Mouse (Mus musculus) MEL (cell line): ENCODE data around the gene Camta1. TPM values are rescaled to one million over a fixed set of nuclear protein-coding genes. Genes with fewer than 3 reads are reported as not detected.

Experiments used
- DNase-seq: peaks from one replicate; pipeline ENCODE4 v3.0.0; 2011; ENCODE audit warnings: low read depth, low spot score
- H3K27ac ChIP-seq: 2 replicates; pipeline ENCODE4 v1.5.1; 2012; ENCODE audit warnings: low read depth, mild to moderate bottlenecking, control low read depth, low read length, moderate library complexity; ENCODE audit not compliant: control insufficient read depth
- H3K27me3 ChIP-seq, 2 experiments: fragments of 150-350 bp in 1 of 2; sonication (generic) in 1 of 2; 2 replicates each; pipeline ENCODE4 v1.6.1; 2012; ENCODE audit warnings: low read length in 2 of 2, mild to moderate bottlenecking in 2 of 2, improper control_type of control experiment in 1 of 2, moderate library complexity in 1 of 2; ENCODE audit not compliant: insufficient read depth in 2 of 2, control insufficient read depth in 1 of 2
- H3K36me3 ChIP-seq, 2 experiments: 2 replicates each; pipeline ENCODE4 v1.6.1; 2012 to 2014; ENCODE audit warnings: low read length in 2 of 2, improper control_type of control experiment in 1 of 2, inconsistent platforms in 1 of 2, mild to moderate bottlenecking in 1 of 2; ENCODE audit not compliant: insufficient read depth in 2 of 2, control insufficient read depth in 1 of 2
- H3K4me1 ChIP-seq, 2 experiments: fragments of 150-350 bp in 1 of 2; sonication (generic) in 1 of 2; 2 replicates each; pipeline ENCODE4 v1.6.1; 2012; ENCODE audit warnings: low read length in 2 of 2, improper control_type of control experiment in 1 of 2, mild to moderate bottlenecking in 1 of 2; ENCODE audit not compliant: insufficient read depth in 2 of 2, control insufficient read depth in 1 of 2
- H3K4me3 ChIP-seq, 2 experiments: fragments of 150-350 bp in 1 of 2; sonication (generic) in 1 of 2; 2 replicates each; pipeline ENCODE4 v1.5.1; 2012; ENCODE audit warnings: low read depth in 2 of 2, low read length in 2 of 2, mild to moderate bottlenecking in 2 of 2, moderate library complexity in 2 of 2, control low read depth in 1 of 2, improper control_type of control experiment in 1 of 2; ENCODE audit not compliant: control insufficient read depth in 1 of 2, insufficient read depth in 1 of 2
- H3K79me2 ChIP-seq: 2 replicates; pipeline ENCODE4 v1.6.1; 2012; ENCODE audit warnings: mild to moderate bottlenecking, low read length, moderate library complexity; ENCODE audit not compliant: control insufficient read depth, poor library complexity, insufficient read depth
- H3K9ac ChIP-seq: 2 replicates; pipeline ENCODE4 v1.6.1; 2012; ENCODE audit warnings: low read depth, mild to moderate bottlenecking, control low read depth, low read length, moderate library complexity; ENCODE audit not compliant: control insufficient read depth, poor library complexity, severe bottlenecking
- H3K9me3 ChIP-seq: fragments of 150-350 bp; sonication (generic); replicated peaks from 2 replicates; pipeline ENCODE4 v1.6.1; 2012; ENCODE audit warnings: mild to moderate bottlenecking, low read length, improper control_type of control experiment, moderate library complexity; ENCODE audit not compliant: insufficient read depth
- BHLHE40 ChIP-seq: IDR thresholded peaks from 2 replicates; pipeline ENCODE4 v1.6.1; 2012; ENCODE audit warnings: low read depth, mild to moderate bottlenecking, inconsistent platforms, low read length, improper control_type of control experiment, borderline replicate concordance
- CHD2 ChIP-seq: IDR thresholded peaks from 2 replicates; pipeline ENCODE4 v1.6.1; 2011; ENCODE audit warnings: low read length, improper control_type of control experiment
- GABPA ChIP-seq: IDR thresholded peaks from 2 replicates; pipeline ENCODE4 v1.6.1; 2012; ENCODE audit warnings: low read depth, mild to moderate bottlenecking, inconsistent platforms, low read length, improper control_type of control experiment, moderate library complexity
- GATA1 ChIP-seq: IDR thresholded peaks from 2 replicates; pipeline ENCODE4 v1.6.1; 2011; ENCODE audit warnings: low read depth, low read length, improper control_type of control experiment
- KAT2A ChIP-seq: conservative IDR thresholded peaks from 2 replicates; pipeline ENCODE4 v1.6.1; 2012; ENCODE audit warnings: low read depth, low read length, improper control_type of control experiment, inconsistent platforms
- MAFK ChIP-seq: IDR thresholded peaks from 2 replicates; pipeline ENCODE4 v1.6.1; 2011; ENCODE audit warnings: low read depth, mild to moderate bottlenecking, low read length, improper control_type of control experiment, borderline replicate concordance
- MAX ChIP-seq: IDR thresholded peaks from 2 replicates; pipeline ENCODE4 v1.6.1; 2011; ENCODE audit warnings: low read length, improper control_type of control experiment
- MAZ ChIP-seq: IDR thresholded peaks from 2 replicates; pipeline ENCODE4 v1.6.1; 2012; ENCODE audit warnings: low read depth, mild to moderate bottlenecking, inconsistent platforms, low read length, improper control_type of control experiment
- MEF2A ChIP-seq: IDR thresholded peaks from 2 replicates; pipeline ENCODE4 v1.6.1; 2014; ENCODE audit warnings: low read depth, mild to moderate bottlenecking, inconsistent platforms, low read length, improper control_type of control experiment; ENCODE audit not compliant: poor library complexity, insufficient replicate concordance, severe bottlenecking; ENCODE audit errors: extremely low read depth
- NRF1 ChIP-seq: IDR thresholded peaks from 2 replicates; pipeline ENCODE4 v1.6.1; 2014; ENCODE audit warnings: low read depth, mild to moderate bottlenecking, inconsistent platforms, low read length, improper control_type of control experiment, moderate library complexity; ENCODE audit not compliant: poor library complexity, insufficient read depth, severe bottlenecking
- RAD21 ChIP-seq: IDR thresholded peaks from 2 replicates; pipeline ENCODE4 v1.6.1; 2011; ENCODE audit warnings: mild to moderate bottlenecking, low read depth, low read length, improper control_type of control experiment
- SMC3 ChIP-seq: IDR thresholded peaks from 2 replicates; pipeline ENCODE4 v1.6.1; 2011; ENCODE audit warnings: low read depth, low read length, improper control_type of control experiment
- TBP ChIP-seq: IDR thresholded peaks from 2 replicates; pipeline ENCODE4 v1.8.0; 2011; ENCODE audit warnings: low read depth, low read length, improper control_type of control experiment
- UBTF ChIP-seq: IDR thresholded peaks from 2 replicates; pipeline ENCODE4 v1.6.1; 2012; ENCODE audit warnings: low read depth, mild to moderate bottlenecking, inconsistent platforms, low read length, improper control_type of control experiment, moderate library complexity, borderline replicate concordance; ENCODE audit not compliant: insufficient read depth
- USF2 ChIP-seq, 2 experiments: IDR thresholded peaks; 2 replicates each; pipeline ENCODE4 v1.6.1; 2011 to 2012; ENCODE audit warnings: improper control_type of control experiment in 2 of 2, low read length in 2 of 2, borderline replicate concordance in 1 of 2, inconsistent platforms in 1 of 2, low read depth in 1 of 2, mild to moderate bottlenecking in 1 of 2; ENCODE audit not compliant: insufficient read depth in 1 of 2
- ZC3H11A ChIP-seq: IDR thresholded peaks from 2 replicates; pipeline ENCODE4 v1.6.1; 2012; ENCODE audit warnings: low read depth, mild to moderate bottlenecking, inconsistent platforms, low read length, improper control_type of control experiment
- ZMIZ1 ChIP-seq: IDR thresholded peaks from 2 replicates; pipeline ENCODE4 v1.6.1; 2012; ENCODE audit warnings: low read depth, mild to moderate bottlenecking, inconsistent platforms, low read length, improper control_type of control experiment, moderate library complexity
- polyA plus RNA-seq, 2 experiments: library from polyadenylated mRNA; stranded (reverse) in 1 of 2; unstranded in 1 of 2; fragments of >175 nt in 1 of 2; fragments of >200 nt in 1 of 2; gene quantifications; 2 replicates each; pipeline versions ENCODE4 v1.2.1 to v1.2.4; 2012; ENCODE audit warnings: low replicate concordance in 2 of 2, low read depth in 1 of 2; ENCODE audit not compliant: insufficient read length in 2 of 2, insufficient read depth in 1 of 2, missing spikeins in 1 of 2
- total RNA-seq: library from RNA; depleted of rRNA; stranded (reverse); fragments of 300-350 nt; gene quantifications from 2 replicates; pipeline ENCODE4 v1.2.3, GENCODE M21; 2012

Gene Camta1
- total and polyA plus RNA-seq, 3 experiments, result 28.2 to 87.5 TPM; not detected in 1

- Histone ChIP-seq H3K27me3 (no peaks in the 10 kb centered on the region), H3K27ac (no peak overlapping the region), H3K4me3 (no peak overlapping the region), H3K9ac (no peak overlapping the region), H3K36me3 (peaks cover 0 to 2% of the 10 kb centered on the region in 2 experiments; a peak in 1 of 4 replicates), H3K79me2 (peaks cover 33% of the 10 kb centered on the region), H3K4me1 (no peaks in the 10 kb centered on the region), H3K9me3 (no peaks in the 10 kb centered on the region)
- TF ChIP-seq MAX (no peak), KAT2A (no peak), TBP (no peak), RAD21 (no peak), MAZ (no peak)
- no peak for DNase-seq
Observed at GRCm38 (mm10) chr4:151805046-151805445, 56.6 kb downstream of the Camta1 start.

GRCm38 (mm10) chr4:151804208-151804607 is 57.5 kb downstream of the Camta1 start:
- Histone ChIP-seq H3K4me1 (no peaks in the 10 kb centered on the region), H3K36me3 (peaks cover 0 to 2% of the 10 kb centered on the region in 2 experiments; a peak in 1 of 4 replicates), H3K79me2 (peaks cover 37% of the 10 kb centered on the region), H3K4me3 (no peak overlapping the region), H3K27me3 (no peaks in the 10 kb centered on the region), H3K27ac (no peak overlapping the region), H3K9me3 (no peaks in the 10 kb centered on the region), H3K9ac (no peak overlapping the region)
- no peak for TF ChIP-seq GATA1
- no peak for TF ChIP-seq NRF1
- no peak for TF ChIP-seq ZC3H11A
- no peak for TF ChIP-seq USF2 (IDR thresholded peaks at IDR 0.05; ENCODE audit: borderline replicate concordance in 1 of 2, insufficient read depth in 1 of 2, low read depth in 1 of 2, low read length in 2 of 2)
- TF ChIP-seq UBTF, result no peak
- TF ChIP-seq CHD2, result no peak
- DNase-seq, result no peak

- H3K9me3 ChIP-seq, result no peaks in the 10 kb centered on the region
- no peaks in the 10 kb centered on the region for H3K4me1 ChIP-seq
- TF ChIP-seq NRF1 (no peak), MAFK (no peak), BHLHE40 (no peak), USF2 (IDR thresholded peaks at IDR 0.05; ENCODE audit: borderline replicate concordance in 1 of 2, insufficient read depth in 1 of 2, low read depth in 1 of 2, low read length in 2 of 2) (no peak), ZMIZ1 (no peak), SMC3 (no peak), MEF2A (no peak), GABPA (no peak)
- no peaks in the 10 kb centered on the region for H3K27me3 ChIP-seq
- H3K36me3 ChIP-seq, result peaks cover 0 to 3% of the 10 kb centered on the region in 2 experiments; a peak in 1 of 4 replicates
- H3K27ac ChIP-seq, result no peak overlapping the region
- DNase-seq, result no peak
- H3K79me2 ChIP-seq, result peaks cover 26% of the 10 kb centered on the region
- H3K9ac ChIP-seq, result no peak overlapping the region
- no peak overlapping the region for H3K4me3 ChIP-seq
Observed at GRCm38 (mm10) chr4:151798630-151799029, 63.0 kb downstream of the Camta1 start.
